Mouse (Mus musculus): ENCODE results near the gene Ppt2. TPM values are rescaled to one million over a fixed set of nuclear protein-coding genes. Genes with fewer than 3 reads are reported as not detected.

Gene Ppt2
- polyA plus RNA-seq, 1 experiment from 2014 or later: 15.9 TPM

GRCm38 (mm10) chr17:34646906-34647787 lies 18.8 kb upstream of the Ppt2 start, which contains the start of gene Atf6b:
TSS of gene Atf6b (plus strand) at chr17:34647146.
- Histone ChIP-seq H3K9me3 (no peaks in the 10 kb centered on the region), H3K9ac (replicated peaks) (peak within 1 kb of the TSS; percentile 92), H3K36me3 (peaks cover 43% of the 10 kb centered on the region), H3K4me2 (peak within 1 kb of the TSS; percentile 85), H3K4me3 (replicated peaks) (peak within 1 kb of the TSS; percentile 97), H3K27me3 (no peaks in the 10 kb centered on the region), H3K27ac (peak within 1 kb of the TSS; percentile 50; the same call in 1 of the 2 replicates), H3K4me1 (replicated peaks) (peaks cover 17% of the 10 kb centered on the region)
- 1% methylated on average over 66 of the region's 66 CpGs for WGBS
- ATAC-seq (ENCODE audit: insufficient number of reproducible peaks, insufficient read depth, low FRiP score, low TSS enrichment, low read depth): peak; percentile 96

DNA sequence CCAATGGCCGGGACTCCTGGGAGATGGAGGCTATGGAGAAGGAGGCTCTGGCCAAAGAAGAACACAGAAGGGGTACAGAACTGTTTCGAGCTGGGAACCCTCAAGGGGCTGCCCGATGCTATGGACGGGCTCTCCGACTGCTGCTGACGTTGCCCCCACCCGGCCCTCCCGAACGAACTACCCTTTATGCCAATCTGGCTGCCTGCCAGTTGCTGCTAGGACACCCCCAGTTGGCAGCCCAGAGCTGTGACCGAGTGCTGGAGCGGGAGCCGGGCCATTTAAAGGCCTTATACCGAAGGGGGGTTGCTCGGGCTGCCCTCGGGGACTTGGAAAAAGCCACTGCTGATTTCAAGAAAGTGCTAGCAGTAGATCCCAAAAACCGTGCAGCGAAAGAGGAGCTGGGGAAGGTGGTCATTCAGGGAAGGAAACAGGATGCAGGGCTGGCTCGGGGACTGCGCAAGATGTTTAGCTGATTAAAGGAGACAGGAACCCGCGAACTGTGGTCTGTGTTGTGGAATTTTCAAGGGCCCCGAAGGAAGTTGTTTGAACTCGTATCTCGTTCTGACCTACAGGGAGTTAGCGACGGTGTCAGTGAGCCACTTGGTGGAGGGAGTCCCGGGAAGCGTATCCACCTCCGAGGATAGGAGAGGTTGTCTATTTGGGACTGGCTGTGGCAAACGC lies 17.7 kb upstream of the Ppt2 start:
- Histone ChIP-seq H3K9me3 (no peaks in the 10 kb centered on the region), H3K4me1 (replicated peaks) (peaks cover 23% of the 10 kb centered on the region), H3K9ac (replicated peaks) (no peak overlapping the region), H3K27me3 (no peaks in the 10 kb centered on the region), H3K4me2 (peak overlapping the region; percentile 76; the same call in 1 of the 2 replicates), H3K36me3 (peaks cover 31% of the 10 kb centered on the region), H3K4me3 (replicated peaks) (peak overlapping the region; percentile 97), H3K27ac (no peak overlapping the region)
- no peak for ATAC-seq (ENCODE audit: insufficient number of reproducible peaks, insufficient read depth, low FRiP score, low TSS enrichment, low read depth)
- WGBS: 91% methylated on average over 30 of the region's 30 CpGs

DNA sequence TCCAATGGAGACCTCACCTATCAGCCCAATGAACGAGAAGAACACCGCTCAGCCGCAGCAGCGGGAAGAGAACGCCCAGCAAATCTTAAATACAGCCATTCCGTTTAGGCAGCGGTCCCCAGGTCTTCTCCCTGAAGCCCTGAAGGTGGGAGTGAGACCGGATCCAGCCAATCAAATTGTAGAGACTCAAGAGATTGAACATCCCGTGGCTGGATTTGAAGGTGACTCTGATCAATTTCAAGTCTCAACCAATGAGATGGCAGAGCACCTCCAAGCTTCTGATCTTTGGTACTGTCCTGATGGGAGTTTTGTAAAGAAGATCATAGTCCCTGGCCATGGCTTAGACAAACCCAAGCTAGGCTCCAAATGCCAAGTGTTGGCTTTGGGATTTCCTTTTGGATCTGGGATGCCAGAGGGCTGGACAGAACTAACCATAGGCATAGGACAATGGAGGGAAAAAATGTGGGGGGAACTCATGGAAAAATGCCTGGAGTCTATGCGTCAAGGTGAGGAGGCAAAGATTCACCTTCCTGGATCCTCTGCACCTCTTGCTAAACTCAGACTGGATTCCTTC lies 17.0 kb upstream of the Ppt2 start:
- WGBS: 44% methylated on average over 10 of the region's 10 CpGs
- peak overlapping the region; percentile 76 for H3K4me2 ChIP-seq
- H3K9me3 ChIP-seq: no peaks in the 10 kb centered on the region
- peak overlapping the region; percentile 60 for H3K9ac ChIP-seq (replicated peaks)
- peak overlapping the region; percentile 4; the same call in 1 of the 2 replicates for H3K27ac ChIP-seq
- ATAC-seq (ENCODE audit: insufficient number of reproducible peaks, insufficient read depth, low FRiP score, low TSS enrichment, low read depth): no peak
- H3K4me1 ChIP-seq (replicated peaks): peaks cover 29% of the 10 kb centered on the region
- H3K27me3 ChIP-seq: no peaks in the 10 kb centered on the region
- H3K36me3 ChIP-seq: peaks cover 24% of the 10 kb centered on the region
- peak overlapping the region; percentile 63 for H3K4me3 ChIP-seq (replicated peaks)

GRCm38 (mm10) chr17:34644608-34645007 lies 16.3 kb upstream of the Ppt2 start, which contains the start of gene Fkbpl:
TSS of gene Fkbpl (plus strand) at chr17:34644764.
- Histone ChIP-seq H3K4me1 (replicated peaks) (peaks cover 30% of the 10 kb centered on the region), H3K27me3 (no peaks in the 10 kb centered on the region), H3K4me2 (peak within 1 kb of the TSS; percentile 76), H3K36me3 (peaks cover 17% of the 10 kb centered on the region), H3K9me3 (no peaks in the 10 kb centered on the region), H3K9ac (replicated peaks) (peak within 1 kb of the TSS; percentile 60), H3K27ac (peak within 1 kb of the TSS; percentile 72), H3K4me3 (replicated peaks) (peak within 1 kb of the TSS; percentile 63)
- WGBS: under 1% methylated on average over 16 of the region's 16 CpGs
- ATAC-seq (ENCODE audit: insufficient number of reproducible peaks, insufficient read depth, low FRiP score, low TSS enrichment, low read depth): peak; percentile 53

GRCm38 (mm10) chr17:34643944-34644343 lies 15.6 kb upstream of the Ppt2 start:
- 84% methylated on average over 10 of the region's 10 CpGs for WGBS
- ATAC-seq (ENCODE audit: insufficient number of reproducible peaks, insufficient read depth, low FRiP score, low TSS enrichment, low read depth): no peak

DNA sequence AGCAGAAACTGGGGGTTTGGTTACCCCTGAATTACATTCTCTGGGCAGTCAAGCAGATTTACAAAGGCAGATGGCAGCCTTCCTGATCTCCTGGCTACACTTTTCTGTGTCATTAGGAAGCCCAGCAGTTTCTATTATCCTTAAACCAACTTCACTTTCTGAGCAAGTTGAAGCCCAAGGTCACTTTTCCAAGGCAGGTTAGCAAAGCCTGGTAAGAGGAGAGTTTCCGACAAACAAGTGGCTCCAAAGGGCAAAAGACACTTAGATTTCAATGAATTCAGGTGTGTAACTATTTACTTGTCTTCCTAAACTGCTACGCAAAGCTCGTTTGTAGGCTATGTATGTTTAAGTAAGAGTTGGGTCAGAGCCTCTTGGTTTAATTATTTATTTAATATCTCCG lies 15.1 kb upstream of the Ppt2 start:
- Histone ChIP-seq H3K4me3 (replicated peaks) (no peak overlapping the region), H3K27ac (no peak overlapping the region), H3K4me2 (no peak overlapping the region), H3K36me3 (peaks cover 6% of the 10 kb centered on the region; the same call in 1 of the 2 replicates), H3K9me3 (0 out of 2 replicates have a peak, but pooled peaks cover 6% of the 10 kb centered on the region), H3K9ac (replicated peaks) (no peak overlapping the region), H3K27me3 (no peaks in the 10 kb centered on the region), H3K4me1 (replicated peaks) (peaks cover 30% of the 10 kb centered on the region)
- 89% methylated on average over 4 of the region's 4 CpGs for WGBS
- no peak for ATAC-seq (ENCODE audit: insufficient number of reproducible peaks, insufficient read depth, low FRiP score, low TSS enrichment, low read depth)

More at GRCm38 (mm10) chr17:34643944-34644343, 15.6 kb upstream of the Ppt2 start:
- 0 out of 2 replicates have a peak, but pooled peaks cover 5% of the 10 kb centered on the region for H3K9me3 ChIP-seq
- H3K4me3 ChIP-seq (replicated peaks): no peak overlapping the region
- no peak overlapping the region for H3K27ac ChIP-seq
- no peak overlapping the region for H3K9ac ChIP-seq (replicated peaks)
- H3K27me3 ChIP-seq: no peaks in the 10 kb centered on the region
- peaks cover 10% of the 10 kb centered on the region for H3K36me3 ChIP-seq
- H3K4me1 ChIP-seq (replicated peaks): peaks cover 30% of the 10 kb centered on the region
- no peak overlapping the region for H3K4me2 ChIP-seq

DNA sequence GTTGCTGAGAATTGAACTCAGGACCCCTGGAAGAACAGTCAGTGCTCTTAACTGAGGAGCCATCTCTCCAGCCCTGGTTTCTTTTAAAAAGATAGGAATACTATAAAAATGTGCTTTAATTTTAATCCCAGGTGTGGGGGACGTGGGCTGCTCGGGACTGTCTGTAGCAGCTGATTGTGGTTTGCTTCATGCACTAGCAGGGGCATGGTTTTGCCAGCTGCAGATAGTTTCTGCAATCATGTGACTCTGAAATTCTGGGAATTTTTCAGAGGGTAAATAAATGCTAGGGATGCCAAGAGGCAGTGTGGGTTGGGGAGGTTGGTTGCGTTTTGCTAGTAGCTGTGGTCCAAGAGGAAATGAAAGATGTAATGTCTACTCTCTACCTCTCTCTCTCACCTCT lies 13.6 kb upstream of the Ppt2 start:
- H3K27me3 ChIP-seq: peaks cover 2% of the 10 kb centered on the region; the same call in 1 of the 2 replicates
- 86% methylated on average over 3 of the region's 3 CpGs for WGBS
- no peak overlapping the region for H3K4me3 ChIP-seq (replicated peaks)
- no peak for ATAC-seq (ENCODE audit: insufficient number of reproducible peaks, insufficient read depth, low FRiP score, low TSS enrichment, low read depth)
- H3K27ac ChIP-seq: peak overlapping the region; percentile 91
- no peak overlapping the region for H3K9ac ChIP-seq (replicated peaks)
- 0 out of 2 replicates have a peak, but pooled peaks cover 6% of the 10 kb centered on the region for H3K9me3 ChIP-seq
- peaks cover 22% of the 10 kb centered on the region for H3K4me1 ChIP-seq (replicated peaks)
- peaks cover 6% of the 10 kb centered on the region; the same call in 1 of the 2 replicates for H3K36me3 ChIP-seq
- H3K4me2 ChIP-seq: no peak overlapping the region

DNA sequence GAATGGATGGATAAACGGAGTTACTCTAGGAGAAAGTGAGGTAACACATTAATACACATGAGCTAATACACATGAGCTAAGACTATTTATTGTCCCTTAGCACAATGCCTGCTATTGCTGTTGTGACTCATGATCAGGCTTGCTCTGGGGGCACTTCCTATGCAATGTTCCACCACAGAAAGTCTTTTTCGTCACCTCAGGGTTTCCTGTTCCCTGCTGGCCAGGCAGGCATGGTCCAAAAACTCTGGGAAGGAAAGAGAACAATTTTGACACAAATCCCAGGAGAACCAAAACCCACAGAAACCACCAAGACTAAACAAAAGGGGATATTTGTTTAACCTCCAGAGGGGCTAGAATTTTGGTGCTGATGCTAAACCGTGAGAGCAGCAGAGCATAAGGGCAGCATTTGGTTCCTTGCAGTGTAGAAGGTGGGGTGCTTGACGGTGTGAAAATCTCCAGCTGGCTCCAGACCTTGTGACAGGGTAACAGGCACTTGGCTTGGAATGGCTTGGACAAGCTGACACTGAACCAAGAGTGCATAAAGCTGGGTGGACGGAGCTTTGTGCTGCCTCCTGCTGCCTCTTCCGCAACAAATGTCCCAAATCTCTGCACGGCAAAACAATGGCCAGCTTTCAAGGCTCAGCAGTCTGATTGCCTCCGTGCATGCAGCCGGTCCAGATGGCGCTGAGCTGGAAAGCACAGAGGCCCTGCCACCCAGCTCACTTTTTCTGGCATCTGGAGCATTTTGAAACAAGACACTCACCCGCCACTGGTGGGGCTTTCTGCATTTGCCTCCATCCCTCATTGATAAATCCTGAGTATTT lies 12.7 kb upstream of the Ppt2 start:
- Histone ChIP-seq H3K27ac (peak overlapping the region; percentile 91), H3K9me3 (0 out of 2 replicates have a peak, but pooled peaks cover 6% of the 10 kb centered on the region), H3K4me3 (replicated peaks) (no peak overlapping the region), H3K9ac (replicated peaks) (peak overlapping the region; percentile 40), H3K4me2 (peak overlapping the region; percentile 28), H3K36me3 (peaks cover 5% of the 10 kb centered on the region; the same call in 1 of the 2 replicates), H3K27me3 (peaks cover 10% of the 10 kb centered on the region; the same call in 1 of the 2 replicates), H3K4me1 (replicated peaks) (peaks cover 22% of the 10 kb centered on the region)
- ATAC-seq (ENCODE audit: insufficient number of reproducible peaks, insufficient read depth, low FRiP score, low TSS enrichment, low read depth): peak; percentile 61
- WGBS: 14% methylated on average over 11 of the region's 11 CpGs

DNA sequence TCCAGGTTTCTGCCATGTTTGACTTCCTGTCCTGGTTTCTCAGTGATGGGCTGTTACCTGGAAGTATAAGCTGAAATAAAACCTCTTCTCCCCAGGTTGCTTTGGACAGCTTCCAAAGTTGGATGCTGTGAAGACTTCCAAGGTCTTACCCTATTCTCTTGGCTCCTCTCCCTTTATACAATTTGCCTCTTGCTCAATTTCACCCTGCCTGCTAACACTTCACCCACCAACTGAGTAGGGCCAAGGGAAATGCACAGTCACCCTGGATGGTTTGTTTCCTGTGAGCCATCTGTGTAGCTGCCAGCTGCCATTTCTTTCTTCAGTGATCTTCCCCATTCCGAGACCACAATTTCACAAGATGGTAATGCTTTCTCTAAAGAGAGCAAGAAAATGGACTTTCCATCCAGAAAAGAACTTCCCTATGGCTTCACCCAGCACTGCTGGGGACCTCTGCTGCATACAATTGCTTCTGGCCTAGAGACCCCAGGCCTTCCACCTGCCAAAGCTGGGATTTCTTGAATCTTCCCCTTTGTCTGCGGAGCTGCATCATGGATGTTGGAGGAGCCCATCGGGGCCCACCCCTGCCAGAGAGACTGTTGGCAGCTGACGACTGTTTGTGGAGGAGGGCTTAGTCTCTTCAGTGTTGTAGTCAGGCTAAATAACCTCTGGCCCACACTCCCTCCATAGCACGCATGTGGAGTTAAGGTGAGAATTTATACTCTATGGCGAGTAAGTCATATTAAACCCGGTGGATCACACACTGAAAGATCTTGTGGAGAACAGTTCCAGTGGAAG lies 11.3 kb upstream of the Ppt2 start:
- Histone ChIP-seq H3K9me3 (0 out of 2 replicates have a peak, but pooled peaks cover 6% of the 10 kb centered on the region), H3K27me3 (peaks cover 16% of the 10 kb centered on the region), H3K27ac (no peak overlapping the region; the same call in 1 of the 2 replicates), H3K4me2 (no peak overlapping the region), H3K4me1 (replicated peaks) (peaks cover 13% of the 10 kb centered on the region), H3K9ac (replicated peaks) (no peak overlapping the region), H3K4me3 (replicated peaks) (no peak overlapping the region), H3K36me3 (no peaks in the 10 kb centered on the region)
- 79% methylated on average over 7 of the region's 7 CpGs for WGBS
- ATAC-seq (ENCODE audit: insufficient number of reproducible peaks, insufficient read depth, low FRiP score, low TSS enrichment, low read depth): no peak

All from limb, embryonic 12.5 days (tissue).